Mouse (Mus musculus): ENCODE measurements around the gene 5730596B20Rik.

Gene 5730596B20Rik

DNA sequence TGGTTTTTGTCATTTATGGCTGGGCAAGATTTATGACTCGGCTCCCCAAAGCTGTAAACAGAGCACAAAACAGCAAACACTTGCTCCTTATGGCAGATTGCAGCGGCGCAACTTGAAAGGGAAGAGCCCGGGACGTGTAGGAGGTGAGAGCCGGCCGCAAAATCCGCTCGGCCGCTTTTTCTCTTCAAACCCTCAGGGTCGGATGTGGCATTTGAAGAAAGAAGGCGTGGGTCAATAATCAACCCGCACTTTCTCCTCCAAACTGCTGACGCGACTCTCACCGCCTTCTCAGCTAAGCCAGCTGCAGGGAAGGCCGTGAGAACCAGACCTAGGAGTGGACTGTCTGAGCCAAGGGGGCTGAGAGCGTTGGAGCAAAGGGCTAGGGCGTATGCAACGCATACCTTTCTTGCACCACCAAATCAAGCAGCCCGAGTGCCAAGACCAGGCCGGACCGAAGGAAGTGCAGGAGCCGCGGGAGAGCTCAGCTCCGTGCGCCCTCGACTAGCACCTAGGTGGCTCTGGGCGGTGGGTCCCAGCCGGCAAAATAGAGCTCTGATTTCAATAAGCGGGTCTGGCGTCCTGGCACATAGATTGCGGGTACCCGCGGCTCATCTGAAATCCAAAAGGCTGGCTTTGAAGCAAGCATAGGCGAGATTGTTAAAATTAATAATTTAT is at the start of gene 5730596B20Rik:
TSS of gene 5730596B20Rik (plus strand) at position 438 of the 675 bp plus-strand sequence.
- DNase-seq, result no peak

GRCm38 (mm10) chr6:52137841-52138535 is 39.3 kb upstream of the 5730596B20Rik start:
- no peak for DNase-seq

DNA sequence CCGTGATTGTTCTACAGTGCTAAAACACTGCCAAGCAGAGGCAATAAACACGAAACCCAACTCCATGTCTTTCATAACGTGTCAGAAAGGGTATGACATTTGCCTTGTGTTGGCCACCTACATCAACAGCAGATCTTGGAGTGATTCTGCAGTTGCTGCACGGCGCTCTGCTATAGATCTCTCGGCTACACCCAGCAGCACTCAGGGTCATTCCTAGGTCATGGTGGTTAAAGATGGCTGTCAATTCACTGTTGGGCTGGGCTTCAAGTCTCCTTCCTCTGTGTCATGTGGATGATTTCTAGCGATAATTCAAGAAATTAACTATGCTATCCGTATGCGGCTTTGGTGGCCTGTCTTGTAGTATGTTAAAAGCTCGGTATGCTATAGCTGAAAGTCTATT is 38.7 kb upstream of the 5730596B20Rik start:
- DNase-seq, result no peak

- DNase-seq, result no peak
Observed at GRCm38 (mm10) chr6:52139115-52139514, 38.2 kb upstream of the 5730596B20Rik start.

DNA sequence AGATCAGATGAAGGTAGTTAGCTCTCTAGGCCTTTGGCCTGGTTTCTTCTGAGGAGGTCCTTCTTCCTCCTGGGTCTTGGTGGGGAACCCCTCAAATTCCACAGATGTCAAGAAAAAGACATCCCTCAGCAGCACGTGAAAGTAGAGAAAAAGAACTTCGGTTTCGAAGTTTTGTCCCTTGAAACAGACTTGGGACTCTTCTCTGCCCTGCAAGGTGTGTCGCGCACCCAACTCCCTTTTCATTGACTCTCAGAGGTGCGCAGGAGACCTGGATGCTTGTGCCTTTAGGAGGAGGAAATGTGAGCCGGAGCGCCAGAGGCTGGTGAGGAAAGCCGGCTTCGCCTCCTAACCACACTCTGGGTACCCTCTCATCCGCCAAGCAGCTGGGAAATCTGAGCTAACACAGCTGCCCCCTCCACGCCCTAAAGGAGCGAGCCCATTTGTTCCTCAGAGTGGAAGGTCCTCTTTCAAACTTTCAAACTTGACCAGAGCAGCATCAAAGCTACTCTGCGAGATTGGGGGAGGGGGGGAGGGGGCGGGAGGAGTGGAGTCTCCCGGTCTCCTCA is 26.8 kb upstream of the 5730596B20Rik start:
- DNase-seq, result no peak

GRCm38 (mm10) chr6:52151571-52151970 is 25.7 kb upstream of the 5730596B20Rik start:
- DNase-seq, result no peak

GRCm38 (mm10) chr6:52152226-52153193 is 24.8 kb upstream of the 5730596B20Rik start:
- DNase-seq, result no peak

- DNase-seq, result no peak
Observed at GRCm38 (mm10) chr6:52153270-52153669, 24.0 kb upstream of the 5730596B20Rik start.

- no peak for DNase-seq
Observed at GRCm38 (mm10) chr6:52154044-52154443, 23.3 kb upstream of the 5730596B20Rik start.

DNA sequence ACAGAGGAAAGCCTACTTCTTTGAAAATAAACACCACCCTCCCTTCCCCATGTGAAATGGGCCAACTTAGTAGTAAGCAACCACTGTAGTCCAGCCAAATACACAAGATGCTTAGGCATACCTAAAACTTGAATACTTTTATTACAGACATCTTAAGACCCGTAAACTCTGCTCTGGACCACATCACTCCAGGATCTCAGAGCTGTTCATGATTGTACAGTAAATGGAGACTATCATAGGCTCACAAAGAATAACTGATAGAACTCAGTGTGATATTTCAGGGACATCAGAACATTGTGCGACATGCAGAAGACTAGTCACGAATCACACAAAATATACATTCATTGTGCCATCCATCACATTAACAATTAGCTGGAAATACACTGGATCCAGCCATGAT is 21.8 kb upstream of the 5730596B20Rik start:
- no peak for DNase-seq

GRCm38 (mm10) chr6:52156551-52157200 is 20.6 kb upstream of the 5730596B20Rik start:
- DNase-seq, result no peak

DNA sequence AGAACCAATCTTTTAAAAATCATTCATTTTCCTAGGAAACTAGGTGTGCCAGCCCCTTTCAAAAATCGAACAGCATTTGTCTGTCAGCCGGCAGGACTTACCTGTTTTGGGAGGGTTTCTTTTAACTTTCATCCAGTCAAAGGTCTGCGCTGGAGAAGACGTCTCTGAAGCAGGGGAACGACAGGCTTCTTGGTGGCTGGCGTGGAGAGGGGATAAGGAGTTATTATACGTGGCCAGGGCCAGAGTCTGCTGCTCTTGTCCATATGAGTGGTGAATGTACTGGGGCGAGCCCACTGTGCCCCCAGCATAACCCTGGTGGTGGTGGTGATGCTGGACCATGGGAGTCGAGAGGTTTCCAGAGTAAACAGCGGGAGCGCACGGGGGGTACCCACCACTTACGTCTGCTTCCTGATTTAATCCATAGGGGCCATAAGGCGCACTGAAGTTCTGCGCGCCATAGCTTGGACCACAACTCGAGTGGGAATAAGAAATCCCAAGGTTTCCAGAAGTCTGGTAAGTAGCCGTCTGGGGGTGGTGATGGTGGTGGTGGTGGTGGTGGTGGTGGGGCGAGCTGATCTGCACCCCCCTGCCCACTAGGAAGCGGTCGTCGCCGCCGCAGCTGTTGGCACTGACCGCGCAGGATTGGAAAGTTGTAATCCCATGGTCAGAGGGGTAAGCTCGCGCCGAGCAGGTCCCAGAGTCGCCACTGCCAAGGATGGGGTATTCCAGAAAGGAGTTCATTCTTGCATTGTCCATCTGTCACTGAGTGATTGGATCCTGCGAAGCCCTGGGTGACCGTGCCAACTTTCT is 19.6 kb upstream of the 5730596B20Rik start:
- DNase-seq, result no peak

DNA sequence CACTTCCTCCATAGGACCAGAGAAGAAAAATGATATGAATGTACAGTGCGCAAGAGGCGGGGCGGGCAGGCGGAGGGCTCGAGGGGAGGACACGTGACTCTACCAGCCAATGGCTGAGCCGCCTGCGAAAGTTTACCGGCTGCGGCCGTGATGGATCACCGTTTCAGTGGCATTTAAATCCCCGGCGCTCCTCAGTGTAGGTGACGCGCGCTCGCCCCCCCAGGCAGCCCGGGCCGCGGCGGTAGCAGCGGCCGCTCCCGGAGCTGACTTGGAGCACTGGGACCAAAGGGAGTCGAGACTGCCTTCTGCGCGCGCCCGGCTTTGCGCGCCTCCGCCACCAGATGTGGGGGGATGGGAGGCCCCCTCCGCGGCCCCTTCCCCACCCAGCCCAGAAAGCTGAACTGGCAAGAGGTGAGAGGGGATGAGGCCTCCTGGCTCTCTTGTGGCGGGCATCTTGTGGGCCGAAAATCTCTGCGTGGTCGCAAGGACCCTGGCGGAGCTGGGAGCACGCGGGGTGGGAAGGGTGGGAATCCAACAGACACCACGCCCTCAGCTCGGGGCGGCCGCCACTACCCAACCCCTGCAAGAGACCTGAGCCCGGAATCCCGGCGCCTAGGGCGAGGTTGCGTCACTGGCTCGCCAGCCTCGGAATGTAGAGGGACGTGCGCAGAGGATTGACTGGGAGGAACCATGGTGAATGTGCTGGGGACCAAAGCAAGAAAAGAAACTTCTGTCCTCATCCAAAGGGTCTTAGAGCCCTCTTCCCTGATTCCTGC is 18.8 kb upstream of the 5730596B20Rik start, which contains the start of gene Hoxa1:
TSS of gene Hoxa1 (minus strand) at position 42 of the 776 bp plus-strand sequence.
- no peak for DNase-seq

DNA sequence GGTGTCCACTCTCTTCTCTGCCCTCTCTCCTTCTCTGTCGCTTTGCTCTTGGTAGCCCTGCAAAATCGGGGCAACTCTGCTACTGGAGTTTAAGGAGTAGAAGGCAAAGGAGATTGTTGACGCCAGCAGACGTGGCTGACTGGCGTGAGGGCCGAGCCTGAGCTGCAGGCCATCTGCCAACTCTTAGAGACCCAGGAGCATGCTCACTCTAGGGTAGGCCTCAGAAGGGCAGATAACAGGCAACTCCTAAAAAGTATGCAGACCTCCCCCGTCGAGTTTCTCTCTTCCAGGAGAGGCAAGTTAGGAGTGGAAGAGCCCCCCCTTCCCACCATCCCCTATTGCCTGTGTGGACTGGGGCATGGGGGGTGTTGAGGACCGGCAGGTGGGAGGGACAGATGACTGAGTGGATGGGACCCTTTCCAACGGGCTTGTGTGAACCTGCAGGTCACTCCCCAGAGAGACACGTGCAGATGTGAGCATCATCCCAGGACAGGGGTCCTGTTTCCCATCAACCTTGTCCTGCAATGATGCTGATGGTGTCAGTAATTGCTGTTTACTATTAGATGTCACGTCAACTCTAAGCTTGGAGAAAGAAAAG is 18.0 kb upstream of the 5730596B20Rik start:
- DNase-seq, result no peak

- no peak for DNase-seq
Observed at GRCm38 (mm10) chr6:52159979-52160378, 17.3 kb upstream of the 5730596B20Rik start.

GRCm38 (mm10) chr6:52160511-52161335 is 16.6 kb upstream of the 5730596B20Rik start:
- no peak for DNase-seq

- DNase-seq, result no peak
Observed at GRCm38 (mm10) chr6:52161336-52162092, 15.8 kb upstream of the 5730596B20Rik start.

DNA sequence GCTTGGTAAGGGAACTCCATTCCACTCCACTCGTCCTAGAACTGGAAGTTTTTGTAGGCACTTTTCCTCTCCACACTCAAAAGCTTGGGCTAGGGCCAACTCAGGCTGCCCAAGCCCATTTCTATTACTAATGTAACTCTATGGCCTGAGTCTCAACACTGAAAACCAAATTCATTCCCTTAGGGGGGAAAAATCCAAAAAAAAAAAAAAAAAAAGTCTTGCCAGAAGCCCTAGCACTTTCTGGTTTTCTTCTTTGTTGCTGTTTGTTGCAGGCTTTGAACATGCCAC is 15.3 kb upstream of the 5730596B20Rik start:
- no peak for DNase-seq
